Mouse (Mus musculus): ENCODE measurements around the gene Uqcc2.

Gene Uqcc2

DNA sequence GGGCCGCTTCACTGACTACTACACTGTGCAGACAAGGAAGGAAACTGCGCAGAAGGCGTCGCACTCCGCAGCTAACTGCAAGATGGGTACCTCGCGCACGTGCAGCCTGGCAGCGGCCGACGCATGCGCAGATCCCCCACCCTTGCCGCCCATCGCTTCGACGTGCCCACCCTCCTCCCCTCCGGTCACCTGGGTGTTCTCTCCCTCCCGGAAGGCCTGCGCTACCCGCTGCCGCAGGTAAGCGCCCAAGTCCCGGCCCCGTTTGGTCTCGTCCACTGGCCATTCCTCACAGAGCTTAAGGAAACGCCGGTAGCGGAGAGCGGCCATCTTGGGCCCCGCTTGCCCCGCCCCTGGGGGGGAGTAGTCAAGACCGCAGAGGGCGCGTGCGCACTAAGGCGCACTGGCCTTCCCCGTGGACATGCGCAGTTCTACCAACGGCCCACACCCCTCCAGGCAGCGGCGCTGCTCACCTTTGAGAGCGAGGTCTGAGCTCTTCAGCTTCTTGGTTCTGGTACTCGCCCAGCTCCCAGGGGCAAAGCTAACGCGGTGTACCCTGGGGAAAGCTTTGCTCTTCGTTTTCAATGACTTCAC, at the start of gene Uqcc2:
Uqcc2 (minus strand) TSS at position 366 of the 591 bp plus-strand sequence.
- peak; percentile 91 for DNase-seq (ENCODE audit: low spot score)

DNA sequence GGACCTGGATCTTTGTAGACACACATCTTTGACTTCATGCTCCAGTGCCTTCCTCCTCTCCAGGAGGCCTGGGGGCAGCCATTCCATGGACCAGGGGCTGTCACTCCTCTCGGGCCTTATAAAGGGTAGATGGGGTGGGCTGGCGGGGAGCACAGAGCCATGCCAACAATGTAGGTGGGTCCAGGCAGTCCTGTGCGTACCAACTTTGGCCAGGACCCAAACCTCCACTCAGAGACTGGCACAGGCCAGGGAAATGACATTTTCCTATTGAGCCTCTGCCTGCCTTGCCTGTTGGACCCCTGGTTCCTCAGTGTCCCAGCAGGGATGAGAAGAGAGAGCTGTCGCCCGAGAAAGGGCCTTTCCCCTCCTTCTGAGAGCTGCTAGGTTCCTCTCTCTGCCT, 48.7 kb upstream of the Uqcc2 start:
- DNase-seq (ENCODE audit: low spot score): no peak

DNA sequence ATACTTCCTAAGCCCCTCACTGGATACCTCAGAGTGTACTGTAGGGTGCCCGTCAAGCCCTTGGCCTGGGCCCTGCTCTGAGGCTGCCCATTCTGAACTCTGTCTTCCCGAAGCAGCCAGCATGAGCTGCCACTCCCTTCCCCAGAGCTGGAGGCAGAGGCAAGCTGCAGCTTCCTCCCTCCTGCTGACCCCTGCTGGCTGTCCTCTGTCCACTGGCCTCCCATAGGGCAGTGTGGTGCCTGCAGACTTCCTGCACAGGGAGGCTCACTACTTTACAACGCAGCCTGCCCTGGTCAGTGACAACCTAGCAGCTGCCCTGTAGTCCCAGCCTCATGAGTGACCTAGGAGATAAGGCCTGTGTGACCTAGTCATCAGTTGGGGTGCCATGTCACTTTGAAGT, 48.0 kb upstream of the Uqcc2 start:
- no peak for DNase-seq (ENCODE audit: low spot score)

DNA sequence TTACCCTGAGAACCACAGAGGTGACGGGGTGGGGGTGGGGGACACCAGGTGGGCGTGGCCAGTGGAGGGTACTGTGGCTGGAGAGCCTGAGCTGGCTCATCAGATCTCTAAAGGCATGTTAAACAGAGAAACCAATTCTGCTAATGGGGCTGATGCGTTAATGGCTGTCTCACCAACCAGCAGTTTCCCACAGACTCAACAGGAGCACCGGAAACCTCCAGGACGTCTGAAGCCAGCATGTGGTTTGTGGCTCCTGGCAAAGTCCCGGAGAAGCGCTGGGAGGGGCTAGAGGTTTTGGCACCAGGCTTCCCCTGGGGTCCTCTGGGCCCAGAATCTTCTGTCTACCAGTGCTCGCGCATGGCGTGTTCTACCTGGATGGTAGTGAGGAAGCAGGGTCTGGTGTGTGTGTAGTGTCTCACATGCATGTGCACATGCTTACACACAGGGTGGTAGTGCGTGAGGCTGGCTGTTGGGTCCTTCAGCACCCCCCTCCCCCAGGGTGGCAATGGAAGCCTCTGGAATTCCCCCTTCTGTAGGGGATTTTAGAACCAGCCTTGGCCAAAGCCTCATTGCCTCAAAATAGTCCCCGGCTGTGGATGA, 46.1 kb upstream of the Uqcc2 start:
- no peak for DNase-seq (ENCODE audit: low spot score)

DNA sequence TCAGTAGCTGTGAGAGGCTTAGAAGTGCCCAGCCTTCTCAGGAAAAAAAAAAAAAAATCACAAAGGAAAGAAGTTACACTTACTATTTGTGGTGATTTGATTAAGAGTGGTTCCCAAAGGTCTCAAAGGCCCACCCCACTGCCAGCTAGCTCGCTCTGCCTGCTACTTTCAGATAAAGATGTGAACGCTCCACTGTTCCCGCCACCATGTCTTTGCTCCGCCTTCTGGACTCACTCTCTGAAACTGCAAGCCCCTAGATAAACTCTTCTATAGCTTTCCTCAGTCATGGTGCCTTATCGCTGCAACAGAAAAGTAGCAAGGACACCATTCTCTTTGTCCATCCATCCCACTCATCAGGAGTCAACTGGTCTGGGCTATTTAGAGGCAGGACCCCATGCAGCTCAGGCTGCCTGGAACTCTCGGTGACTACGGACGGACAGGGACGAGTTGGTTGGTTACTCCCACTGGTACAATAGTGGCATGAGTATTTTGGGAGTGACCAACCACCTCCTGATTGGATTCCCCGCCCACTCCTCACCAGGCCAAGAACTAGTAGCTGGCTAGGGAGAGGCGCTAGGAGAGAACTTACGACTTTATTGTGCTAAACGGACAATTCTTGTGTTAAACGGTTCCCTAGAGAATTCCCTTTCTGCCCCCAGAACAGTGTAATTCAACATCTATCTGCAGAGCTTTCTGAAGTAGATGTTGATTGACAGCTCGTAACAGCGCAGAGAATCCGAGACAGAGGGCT, 44.9 kb upstream of the Uqcc2 start:
- DNase-seq (ENCODE audit: low spot score): no peak

DNA sequence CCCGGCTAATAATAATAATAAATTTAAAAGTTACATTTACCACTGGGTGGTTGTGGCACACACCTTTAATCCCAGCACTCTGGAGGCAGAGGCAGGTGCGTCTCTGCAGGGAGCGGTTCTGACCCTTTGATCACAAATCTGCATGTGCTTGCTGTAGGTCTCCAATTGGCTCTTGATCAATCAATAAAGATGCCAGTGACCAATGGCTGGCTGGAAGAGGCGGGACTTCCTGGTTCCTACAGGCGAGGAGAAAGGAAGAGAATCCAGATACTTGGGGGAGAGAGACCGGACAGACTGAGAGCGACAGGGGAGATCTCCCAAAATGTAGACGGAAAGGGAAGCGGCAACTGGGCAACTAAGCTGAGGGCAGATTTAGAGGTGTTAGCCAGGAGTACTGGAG, 44.3 kb upstream of the Uqcc2 start:
- no peak for DNase-seq (ENCODE audit: low spot score)

DNA sequence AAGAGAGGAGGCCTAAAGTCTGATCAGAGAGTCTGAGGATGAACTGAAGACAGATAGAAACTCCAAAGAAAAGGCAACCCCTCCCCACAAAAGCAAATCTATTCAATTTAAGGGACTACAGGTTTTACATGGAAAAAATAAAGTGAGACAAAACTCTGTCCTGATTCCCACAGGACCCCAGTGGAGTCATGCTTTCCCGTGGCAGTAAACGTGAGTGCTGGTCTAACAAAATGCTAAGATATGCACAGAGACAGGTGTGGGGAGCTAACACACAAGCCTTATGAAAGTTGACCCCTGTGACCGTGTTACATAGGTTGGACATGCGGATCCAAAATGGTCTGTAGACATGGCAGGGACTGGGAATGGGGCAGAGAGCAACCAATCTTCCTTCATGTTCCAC, 43.0 kb upstream of the Uqcc2 start:
- DNase-seq (ENCODE audit: low spot score): no peak

DNA sequence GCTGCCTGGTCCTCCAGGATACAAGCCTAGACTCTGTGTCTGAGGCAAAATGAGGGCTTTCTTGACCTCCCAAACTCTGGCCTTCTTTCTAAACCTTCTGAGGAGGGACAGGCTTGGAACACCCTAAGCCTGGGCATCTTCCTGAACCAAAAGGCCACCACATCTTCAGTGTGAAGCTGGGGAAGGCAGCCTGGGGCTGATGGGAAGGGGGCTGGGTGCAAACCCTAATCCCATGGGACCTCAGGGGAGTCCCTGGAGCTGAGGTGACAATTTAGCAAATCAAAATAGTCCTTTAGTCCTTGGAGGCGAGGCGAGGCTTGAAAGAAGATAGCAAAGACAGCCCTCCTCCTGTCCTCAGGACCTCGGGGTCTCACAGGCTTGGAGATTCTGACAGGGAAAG, 42.6 kb upstream of the Uqcc2 start:
- DNase-seq (ENCODE audit: low spot score): no peak

DNA sequence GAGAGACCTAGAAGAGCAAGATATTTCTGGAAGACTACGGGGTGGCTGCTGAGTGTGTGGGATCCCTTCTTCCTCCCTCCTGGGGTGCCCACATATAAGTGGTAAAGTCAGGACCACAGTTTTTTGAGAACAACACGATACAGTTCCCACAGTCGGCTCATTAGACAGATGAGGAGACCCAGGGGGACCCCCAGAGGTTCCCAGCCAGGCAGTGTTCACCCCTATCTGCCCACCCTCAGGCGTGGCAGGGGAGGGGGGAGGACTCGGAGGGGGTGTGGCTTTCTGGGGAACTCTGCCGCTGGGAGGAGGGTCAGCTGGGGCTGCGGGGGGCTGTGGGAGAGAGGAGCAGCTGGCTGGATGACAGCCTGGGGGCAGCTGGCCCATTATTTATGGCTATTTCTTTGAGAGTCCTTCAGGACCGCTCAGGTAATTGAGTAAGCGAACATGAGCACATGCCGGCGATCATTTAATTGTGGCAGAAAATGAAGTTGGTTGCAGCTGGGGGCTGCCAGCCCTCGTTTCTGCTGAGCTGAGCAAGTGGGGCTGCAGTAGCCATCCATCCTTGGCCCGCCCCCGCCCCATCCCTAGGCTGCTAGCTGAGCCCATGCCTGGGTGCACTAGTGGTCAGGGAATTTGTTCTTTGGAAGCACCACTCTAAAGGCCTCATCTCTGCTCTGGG, 41.6 kb upstream of the Uqcc2 start:
- DNase-seq (ENCODE audit: low spot score): no peak

DNA sequence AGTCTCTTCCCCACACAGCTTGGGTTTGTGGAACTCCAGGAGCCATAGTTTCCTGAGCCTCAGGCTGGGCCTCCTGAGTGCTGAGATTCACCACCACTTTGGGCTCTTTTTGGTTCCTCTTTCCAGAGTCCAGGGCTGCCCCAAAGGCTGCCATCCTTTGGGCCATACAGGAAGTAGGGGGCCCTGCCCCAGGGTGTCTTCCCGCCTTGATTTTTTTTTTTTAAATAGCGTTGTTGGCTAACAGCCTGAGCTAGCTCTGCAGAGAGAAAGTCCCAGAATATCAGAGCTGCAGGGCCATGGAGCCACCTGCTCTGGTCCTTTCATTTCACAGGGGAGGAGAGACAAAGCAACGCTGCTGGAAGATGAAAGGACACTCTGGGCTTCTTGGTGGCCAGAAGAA, 40.0 kb upstream of the Uqcc2 start:
- no peak for DNase-seq (ENCODE audit: low spot score)

DNA sequence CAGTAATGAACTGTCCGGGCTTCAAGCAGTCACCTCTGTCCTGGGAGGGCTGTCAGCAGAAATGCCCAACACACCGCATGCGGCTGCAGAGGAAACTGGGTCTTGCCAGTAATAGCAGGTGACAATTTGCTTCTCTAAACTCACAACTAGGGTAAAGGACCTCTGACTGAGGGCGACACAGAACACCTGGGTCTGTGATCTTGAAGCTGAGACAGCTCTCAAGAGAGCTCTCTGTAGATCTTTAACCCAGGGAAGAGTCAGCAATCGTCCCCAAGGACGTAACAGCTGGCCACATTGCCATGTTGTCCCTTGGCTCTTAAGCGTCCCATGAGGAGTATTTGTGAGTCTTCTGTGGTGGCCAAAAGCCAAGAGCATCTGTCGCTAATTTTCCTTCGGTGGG, 38.7 kb upstream of the Uqcc2 start:
- no peak for DNase-seq (ENCODE audit: low spot score)

DNA sequence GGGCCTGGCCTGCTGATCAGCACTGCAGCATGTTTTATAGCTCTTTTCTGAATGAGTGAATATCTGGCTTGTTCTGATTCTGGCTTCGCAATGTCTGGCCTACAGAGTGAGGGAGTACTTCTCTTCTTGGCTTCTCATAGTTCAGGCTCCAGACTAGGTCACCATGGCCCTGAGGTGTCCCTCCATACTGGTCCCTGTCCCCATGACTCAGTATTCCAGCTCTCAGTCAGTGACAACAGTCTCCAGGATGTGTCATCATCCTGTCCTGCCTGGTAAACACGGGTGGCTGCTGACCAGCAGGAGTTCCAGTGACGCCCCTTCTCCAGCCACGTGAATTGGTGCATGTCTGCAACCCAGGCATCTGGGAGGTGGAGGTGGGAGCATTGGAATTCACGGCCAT, 37.4 kb upstream of the Uqcc2 start:
- no peak for DNase-seq (ENCODE audit: low spot score)

DNA sequence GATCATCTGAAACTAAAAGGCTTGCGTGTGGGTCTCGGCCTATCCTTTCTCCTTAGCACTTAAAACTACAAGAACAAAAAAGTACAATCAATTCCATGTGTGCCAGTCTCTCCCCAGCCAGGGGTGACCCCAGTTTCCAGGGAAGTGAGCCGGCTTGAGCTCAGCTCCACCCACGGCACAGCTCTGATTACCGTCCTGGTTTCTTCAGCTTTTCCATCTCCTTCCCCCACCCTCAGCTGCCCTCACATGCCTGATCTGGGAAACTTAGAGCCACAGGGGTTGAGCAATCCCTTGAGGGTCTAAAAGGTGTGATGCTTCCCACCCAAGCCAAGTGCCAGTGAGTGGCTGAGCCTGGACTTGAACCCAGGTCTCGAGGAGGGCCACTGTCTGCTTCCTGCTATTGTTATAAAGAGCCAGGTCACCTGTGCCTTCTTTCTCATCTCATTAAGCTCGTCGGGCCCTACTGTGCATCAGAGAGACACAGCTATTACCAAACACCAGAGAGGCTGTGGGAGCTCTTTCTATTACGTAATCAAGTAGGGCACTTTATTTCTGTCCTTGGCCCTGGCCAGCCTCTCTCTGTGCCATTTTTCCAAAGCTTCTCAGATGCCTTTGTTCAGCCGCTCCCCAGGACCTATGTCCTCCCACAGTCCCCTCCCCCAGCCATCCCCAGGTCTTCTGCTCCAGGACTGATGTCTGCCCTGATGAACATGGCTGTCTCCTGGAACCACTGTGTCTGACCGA, 36.4 kb upstream of the Uqcc2 start:
- DNase-seq (ENCODE audit: low spot score): no peak

DNA sequence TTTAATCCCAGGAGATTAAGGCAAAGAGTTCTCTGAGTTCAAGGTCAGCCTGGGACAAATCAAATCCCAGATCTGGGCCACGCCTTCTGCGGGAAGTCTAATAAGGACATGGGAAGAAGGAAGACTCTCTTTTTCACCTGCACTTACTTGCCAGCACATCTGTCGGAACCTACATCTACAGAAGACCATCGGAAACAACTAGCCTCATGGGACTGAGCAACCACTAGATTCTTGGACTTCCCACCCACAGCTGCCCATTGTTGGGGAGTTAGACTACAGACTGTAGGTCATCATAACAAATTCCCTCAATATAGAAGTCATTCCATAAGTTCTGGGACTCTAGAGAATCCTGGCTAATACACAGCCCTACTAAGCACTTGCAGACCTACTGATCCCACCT, 34.9 kb upstream of the Uqcc2 start:
- DNase-seq (ENCODE audit: low spot score): no peak

DNA sequence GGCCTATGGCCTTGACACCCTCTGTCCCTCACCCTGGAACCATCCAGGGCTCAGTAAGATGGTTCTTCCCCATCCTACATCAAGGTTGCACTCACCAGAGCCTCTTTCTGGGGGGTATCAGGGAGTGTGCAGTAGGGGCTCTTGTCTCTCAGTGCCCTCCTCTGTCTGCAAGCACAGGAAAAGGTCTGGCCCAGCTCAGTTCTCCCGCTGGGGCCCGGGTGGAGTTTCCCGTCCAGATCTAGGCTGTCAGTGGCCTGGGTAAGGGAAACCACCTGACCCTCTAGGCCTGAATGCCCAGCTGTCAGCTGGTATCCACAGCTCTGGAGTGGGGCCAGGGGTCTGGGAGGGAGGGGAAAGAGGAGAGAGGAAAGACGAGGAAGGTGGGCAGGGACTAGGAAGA, 33.8 kb upstream of the Uqcc2 start, which contains the start of gene Ip6k3:
Ip6k3 (minus strand) TSS at position 251 of the 400 bp plus-strand sequence.
- DNase-seq (ENCODE audit: low spot score): no peak

DNA sequence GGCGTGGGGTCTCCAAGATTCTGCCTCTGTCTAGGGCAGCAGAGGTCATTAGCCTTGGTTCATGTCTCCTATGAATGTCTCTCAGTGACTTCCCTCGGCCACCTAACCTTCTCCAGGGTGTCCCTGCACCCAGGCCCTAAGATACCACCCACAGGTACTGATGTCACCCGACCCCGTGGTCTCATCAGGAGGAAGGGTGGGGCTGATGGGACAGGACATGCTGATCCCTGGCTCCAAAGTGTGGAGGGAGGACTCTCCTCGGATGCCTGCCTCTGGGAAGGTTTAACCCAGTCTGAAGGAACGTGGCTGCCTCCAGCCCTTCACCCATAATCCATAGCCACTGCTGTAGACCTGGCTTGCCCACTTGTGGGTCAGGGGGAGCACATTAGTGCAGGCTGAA, 33.2 kb upstream of the Uqcc2 start:
- no peak for DNase-seq (ENCODE audit: low spot score)

DNA sequence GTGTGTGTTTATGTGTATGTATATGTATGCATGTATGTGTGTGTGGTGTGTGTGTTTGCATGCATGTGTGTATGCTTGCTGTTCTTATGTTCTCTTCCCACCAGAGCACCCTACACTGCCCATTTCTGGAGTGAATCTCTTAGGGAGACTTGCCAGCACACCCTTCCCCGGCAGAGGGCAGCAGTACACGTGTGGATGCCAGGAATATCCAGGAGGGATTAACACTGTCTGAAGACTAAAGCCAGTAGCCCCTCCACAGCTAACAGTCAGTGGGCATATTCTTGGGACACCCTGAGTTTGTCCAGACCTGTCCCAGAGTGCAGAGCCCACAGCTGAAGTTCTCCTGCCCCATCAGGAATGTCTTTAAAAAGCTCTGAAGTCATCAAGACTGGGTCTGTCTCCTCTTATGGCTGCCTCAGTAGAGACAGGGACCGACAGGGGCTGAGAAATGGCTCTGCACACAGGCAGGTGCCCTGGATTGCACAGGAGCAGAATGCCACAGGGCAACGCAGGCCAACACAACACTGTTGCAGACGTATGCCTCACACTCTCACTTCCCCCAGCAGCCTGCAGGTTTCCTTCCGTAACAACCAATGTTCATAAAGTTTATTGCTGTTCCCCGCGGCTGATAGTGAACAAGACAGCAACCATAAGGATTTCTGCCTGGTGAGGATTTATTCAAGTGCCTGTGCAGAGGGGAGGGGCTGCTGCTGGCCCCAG, 31.5 kb upstream of the Uqcc2 start:
- DNase-seq (ENCODE audit: low spot score): no peak

DNA sequence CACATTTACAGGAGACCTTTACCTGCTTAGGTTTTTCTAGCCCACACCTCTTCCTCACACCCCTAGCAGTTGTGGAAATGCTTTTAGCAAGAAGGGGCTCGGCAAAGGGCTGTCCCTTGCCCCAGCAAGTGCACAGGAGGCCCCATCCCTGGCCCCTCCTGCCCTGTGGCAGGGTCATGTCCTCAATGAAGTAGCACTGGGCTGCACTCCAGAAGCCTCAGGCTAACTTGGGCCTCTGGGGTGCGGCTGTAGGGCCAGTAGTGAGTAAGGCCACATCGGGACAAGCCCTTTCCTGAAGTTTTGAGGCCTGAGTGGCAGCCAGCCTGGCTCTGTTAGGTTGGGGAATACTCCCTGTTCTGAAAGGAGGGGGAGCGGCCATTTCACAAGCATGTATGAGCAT, 27.2 kb upstream of the Uqcc2 start:
- no peak for DNase-seq (ENCODE audit: low spot score)

DNA sequence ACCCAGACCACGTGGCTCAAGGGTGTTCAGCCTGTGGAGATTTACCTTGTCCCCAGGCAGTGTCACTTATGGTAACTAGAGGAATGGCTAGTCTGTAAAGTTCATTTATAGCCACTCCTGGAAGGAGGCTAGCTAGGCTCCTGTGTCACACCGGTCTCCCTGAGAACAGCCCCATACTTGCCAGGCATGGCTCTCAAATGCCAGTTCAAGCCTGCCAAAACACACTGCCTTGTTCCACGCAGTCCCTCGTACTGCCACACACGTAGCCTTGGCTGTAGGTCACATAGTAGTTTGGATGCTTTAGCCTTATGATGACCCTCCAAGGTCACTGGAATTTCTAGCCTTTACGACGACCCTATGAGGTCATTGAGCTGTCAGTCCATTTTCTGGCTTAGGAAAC, 25.5 kb upstream of the Uqcc2 start:
- DNase-seq (ENCODE audit: low spot score): no peak

DNA sequence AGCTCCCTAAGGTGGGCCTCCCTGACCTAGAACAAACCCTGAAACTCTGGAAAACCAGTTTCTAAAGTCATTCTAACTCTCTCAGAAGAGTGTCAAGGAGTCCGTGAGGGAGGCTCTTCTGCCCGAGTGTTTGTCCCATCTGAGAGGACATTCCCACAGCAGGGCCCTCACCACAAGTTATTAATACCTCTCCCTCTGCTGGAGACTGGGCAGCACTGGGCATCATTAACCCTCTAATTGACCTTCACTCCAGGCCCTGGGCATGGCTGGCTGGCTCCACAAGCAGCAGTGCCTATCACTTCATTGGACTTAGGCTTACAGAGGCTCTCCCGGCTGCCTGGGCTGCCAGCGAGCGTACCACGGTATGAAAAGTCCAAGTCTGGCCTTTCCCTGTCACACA, 24.7 kb upstream of the Uqcc2 start:
- DNase-seq (ENCODE audit: low spot score): no peak

DNA sequence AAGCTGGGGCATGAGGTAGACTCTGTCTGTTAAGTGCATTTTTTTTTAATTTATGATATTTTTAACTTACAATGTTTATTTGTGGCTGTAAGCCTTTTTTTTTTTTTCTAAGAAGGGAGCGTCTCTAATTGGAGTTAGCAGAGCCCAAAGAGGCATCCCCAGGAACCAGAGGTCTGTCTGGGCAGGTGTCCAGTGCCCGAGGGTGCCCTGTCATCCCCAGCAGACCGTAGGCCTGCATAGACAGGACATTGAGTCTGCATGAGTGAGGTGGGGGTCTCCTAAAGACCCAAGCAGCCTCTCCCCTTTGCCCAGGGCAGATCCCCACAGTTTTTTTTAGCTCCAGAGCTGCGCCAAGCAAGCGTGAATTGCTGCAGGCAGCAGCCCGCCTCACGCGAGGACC, 22.0 kb upstream of the Uqcc2 start:
- DNase-seq (ENCODE audit: low spot score): no peak

DNA sequence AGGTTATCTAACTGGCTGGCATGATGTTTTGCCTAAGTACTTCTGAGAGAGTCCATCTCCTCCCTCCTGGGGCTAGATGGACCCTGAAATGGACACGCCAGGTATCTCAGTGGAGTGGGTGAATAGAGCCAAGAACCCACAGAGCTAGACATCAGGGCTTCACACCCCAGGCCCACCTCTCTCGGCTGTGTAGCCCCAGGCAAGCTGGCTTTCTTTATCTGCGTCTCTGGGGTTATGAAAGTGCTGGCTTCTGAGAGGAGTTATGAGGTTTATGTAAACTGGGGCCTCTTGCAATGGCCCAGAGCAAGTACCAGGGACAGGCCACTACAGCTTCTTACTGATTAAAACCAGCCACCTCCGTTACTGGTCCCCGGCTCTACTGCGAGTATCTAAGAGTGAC, 21.2 kb upstream of the Uqcc2 start:
- DNase-seq (ENCODE audit: low spot score): no peak
